Mouse (Mus musculus) hindbrain, embryonic 16.5 days (tissue): ENCODE data around the gene Tbcd. TPM values are rescaled to one million over a fixed set of nuclear protein-coding genes. Genes with fewer than 3 reads are reported as not detected.
A peak's percentile ranks its signal among the peaks of the same experiment; 100 is the strongest.

Experiments used
- ATAC-seq: fragments of 200-750 bp; cut with Nextera tagmentation; 2 replicates; pipeline ENCODE4 v1.8.0; 2017; ENCODE audit warnings: moderate TSS enrichment, moderate library complexity
- H3K27ac ChIP-seq: fragments of 300-500 bp; sonication (generic); 2 replicates; pipeline ENCODE4 v1.5.1; 2014; ENCODE audit warnings: low read depth, mild to moderate bottlenecking, control low read depth, low read length, moderate library complexity
- H3K27me3 ChIP-seq: fragments of 300-500 bp; sonication (generic); replicated peaks from 2 replicates; pipeline ENCODE4 v1.6.1; 2014; ENCODE audit warnings: low read length; ENCODE audit not compliant: control insufficient read depth, insufficient read depth
- H3K36me3 ChIP-seq: fragments of 300-500 bp; sonication (generic); 2 replicates; pipeline ENCODE4 v1.6.1; 2014; ENCODE audit warnings: mild to moderate bottlenecking, low read length, moderate library complexity, mixed read lengths; ENCODE audit not compliant: control insufficient read depth, insufficient read depth
- H3K4me1 ChIP-seq: fragments of 300-500 bp; sonication (generic); 2 replicates; pipeline ENCODE4 v1.6.1; 2014; ENCODE audit warnings: low read depth, low read length; ENCODE audit not compliant: control insufficient read depth, insufficient read depth
- H3K4me2 ChIP-seq: fragments of 300-500 bp; sonication (generic); 2 replicates; pipeline ENCODE4 v1.6.1; 2014; ENCODE audit warnings: mild to moderate bottlenecking, low read length, control low read depth, moderate library complexity
- H3K4me3 ChIP-seq: fragments of 300-500 bp; sonication (generic); 2 replicates; pipeline ENCODE4 v1.5.1; 2014; ENCODE audit warnings: mild to moderate bottlenecking, low read length, control low read depth, moderate library complexity
- H3K9ac ChIP-seq: fragments of 300-500 bp; sonication (generic); 2 replicates; pipeline ENCODE4 v1.6.1; 2014; ENCODE audit warnings: low read depth, mild to moderate bottlenecking, control low read depth, low read length, moderate library complexity
- H3K9me3 ChIP-seq: fragments of 300-500 bp; sonication (generic); 2 replicates; pipeline ENCODE4 v1.6.1; 2014; ENCODE audit warnings: mild to moderate bottlenecking, low read length, moderate library complexity; ENCODE audit not compliant: control insufficient read depth
- WGBS: fragments of 180-500 bp; shearing (Covaris S2); extraction: QIAGEN DNeasy Blood & Tissue Kit; methylation state at CpG from one replicate; pipeline ENCODE4 v1.1.7; 2014; 5-methylcytosine and 5-hydroxymethylcytosine counted together
- polyA plus RNA-seq: library from polyadenylated mRNA; unstranded; fragments of >200 nt; fragmentation: Nextera tagmentation; extraction: Ambion mirVana; gene quantifications from 2 replicates; pipeline ENCODE4 v1.2.1, GENCODE M21; 2015

Gene Tbcd
- polyA plus RNA-seq, 1 experiment from 2014 or later, result 60.8 TPM

- H3K4me3 ChIP-seq, result no peak overlapping the region
- no peak overlapping the region for H3K4me2 ChIP-seq
- H3K27ac ChIP-seq, result no peak overlapping the region; the same call in 1 of the 2 replicates
- 85% methylated on average over 9 of the region's 9 CpGs for WGBS
- no peaks in the 10 kb centered on the region for H3K27me3 ChIP-seq
- H3K36me3 ChIP-seq, result no peaks in the 10 kb centered on the region
- H3K9me3 ChIP-seq, result no peaks in the 10 kb centered on the region
- H3K9ac ChIP-seq, result no peak overlapping the region
- ATAC-seq, result peak; percentile 20; the same call in 1 of the 2 replicates
- H3K4me1 ChIP-seq, result no peaks in the 10 kb centered on the region; the same call in 1 of the 2 replicates
These were observed 92.2 kb downstream of the Tbcd start for GRCm38 (mm10) chr11:121543922-121544321.

GRCm38 (mm10) chr11:121544755-121545397 is 93.1 kb downstream of the Tbcd start:
- no peak for ATAC-seq
- H3K9me3 ChIP-seq, result no peaks in the 10 kb centered on the region
- peaks cover 9% of the 10 kb centered on the region for H3K4me1 ChIP-seq
- no peak overlapping the region for H3K4me3 ChIP-seq
- H3K36me3 ChIP-seq, result no peaks in the 10 kb centered on the region
- H3K27me3 ChIP-seq, result no peaks in the 10 kb centered on the region
- WGBS, result 78% methylated on average over 7 of the region's 7 CpGs
- H3K4me2 ChIP-seq, result no peak overlapping the region
- H3K9ac ChIP-seq, result no peak overlapping the region
- no peak overlapping the region for H3K27ac ChIP-seq

- H3K9ac ChIP-seq, result no peak overlapping the region
- H3K4me3 ChIP-seq, result no peak overlapping the region
- 84% methylated on average over 3 of the region's 3 CpGs for WGBS
- H3K27me3 ChIP-seq, result no peaks in the 10 kb centered on the region
- peaks cover 16% of the 10 kb centered on the region for H3K4me1 ChIP-seq
- no peak for ATAC-seq
- no peak overlapping the region for H3K4me2 ChIP-seq
- no peaks in the 10 kb centered on the region for H3K36me3 ChIP-seq
- no peak overlapping the region for H3K27ac ChIP-seq
- H3K9me3 ChIP-seq, result no peaks in the 10 kb centered on the region
These were observed 93.8 kb downstream of the Tbcd start for GRCm38 (mm10) chr11:121545398-121546034.

DNA sequence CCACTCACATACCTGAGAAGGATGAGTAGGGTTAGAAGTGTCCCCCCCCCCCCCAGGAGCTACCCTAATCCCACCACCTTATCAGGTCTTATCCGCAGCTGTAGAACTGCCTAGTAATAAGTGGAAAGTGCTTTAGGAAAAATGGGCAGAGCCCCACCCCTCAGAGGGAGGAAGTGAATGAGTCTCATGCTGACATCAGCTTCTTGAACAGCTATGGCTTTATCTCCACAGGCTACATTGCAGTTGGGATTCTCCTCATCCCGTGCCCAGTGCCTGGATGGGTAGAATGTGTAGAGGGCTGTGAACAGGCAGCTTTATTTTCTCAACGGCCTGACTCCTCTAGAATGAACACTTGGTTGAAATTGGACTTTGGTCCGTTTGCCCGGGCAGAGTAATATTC is 95.5 kb downstream of the Tbcd start:
- Histone ChIP-seq H3K27ac (no peak overlapping the region), H3K36me3 (no peaks in the 10 kb centered on the region), H3K9ac (no peak overlapping the region), H3K4me1 (peaks cover 18% of the 10 kb centered on the region), H3K4me3 (no peak overlapping the region), H3K9me3 (no peaks in the 10 kb centered on the region), H3K4me2 (no peak overlapping the region), H3K27me3 (no peaks in the 10 kb centered on the region)
- ATAC-seq, result no peak
- WGBS, result 88% methylated on average over 5 of the region's 5 CpGs

DNA sequence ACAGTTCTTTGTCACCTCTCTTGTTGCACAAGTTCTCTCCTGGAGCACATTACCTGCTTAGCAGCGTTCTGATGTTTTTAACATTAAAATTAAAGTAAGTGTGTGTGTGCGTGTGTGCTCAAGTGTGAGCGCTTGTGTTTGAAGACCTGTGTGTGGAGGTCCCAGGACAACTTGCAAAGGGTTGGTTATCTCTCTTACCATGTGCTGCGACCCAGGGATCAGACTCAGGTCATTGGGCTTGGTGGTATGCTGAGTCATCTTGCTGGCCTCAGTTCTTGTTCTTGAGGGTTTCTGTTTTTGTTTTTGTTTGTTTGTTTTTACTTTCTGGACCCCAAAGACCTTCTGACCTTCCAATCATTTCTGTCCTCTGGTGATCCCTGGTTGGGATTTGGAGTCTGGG is 96.2 kb downstream of the Tbcd start:
- 91% methylated on average over 4 of the region's 4 CpGs for WGBS
- H3K9ac ChIP-seq, result no peak overlapping the region
- H3K4me2 ChIP-seq, result no peak overlapping the region
- H3K4me3 ChIP-seq, result no peak overlapping the region
- no peaks in the 10 kb centered on the region for H3K9me3 ChIP-seq
- no peaks in the 10 kb centered on the region for H3K36me3 ChIP-seq
- ATAC-seq, result no peak
- H3K27ac ChIP-seq, result no peak overlapping the region
- H3K27me3 ChIP-seq, result no peaks in the 10 kb centered on the region
- peaks cover 18% of the 10 kb centered on the region for H3K4me1 ChIP-seq

GRCm38 (mm10) chr11:121548996-121549842 is 97.5 kb downstream of the Tbcd start:
- Histone ChIP-seq H3K27ac (peak overlapping the region; percentile 39; the same call in 1 of the 2 replicates), H3K4me1 (peaks cover 18% of the 10 kb centered on the region), H3K36me3 (no peaks in the 10 kb centered on the region), H3K27me3 (no peaks in the 10 kb centered on the region), H3K9ac (no peak overlapping the region), H3K9me3 (no peaks in the 10 kb centered on the region), H3K4me3 (no peak overlapping the region), H3K4me2 (no peak overlapping the region)
- ATAC-seq, result peak; percentile 34
- WGBS, result 40% methylated on average over 12 of the region's 12 CpGs

DNA sequence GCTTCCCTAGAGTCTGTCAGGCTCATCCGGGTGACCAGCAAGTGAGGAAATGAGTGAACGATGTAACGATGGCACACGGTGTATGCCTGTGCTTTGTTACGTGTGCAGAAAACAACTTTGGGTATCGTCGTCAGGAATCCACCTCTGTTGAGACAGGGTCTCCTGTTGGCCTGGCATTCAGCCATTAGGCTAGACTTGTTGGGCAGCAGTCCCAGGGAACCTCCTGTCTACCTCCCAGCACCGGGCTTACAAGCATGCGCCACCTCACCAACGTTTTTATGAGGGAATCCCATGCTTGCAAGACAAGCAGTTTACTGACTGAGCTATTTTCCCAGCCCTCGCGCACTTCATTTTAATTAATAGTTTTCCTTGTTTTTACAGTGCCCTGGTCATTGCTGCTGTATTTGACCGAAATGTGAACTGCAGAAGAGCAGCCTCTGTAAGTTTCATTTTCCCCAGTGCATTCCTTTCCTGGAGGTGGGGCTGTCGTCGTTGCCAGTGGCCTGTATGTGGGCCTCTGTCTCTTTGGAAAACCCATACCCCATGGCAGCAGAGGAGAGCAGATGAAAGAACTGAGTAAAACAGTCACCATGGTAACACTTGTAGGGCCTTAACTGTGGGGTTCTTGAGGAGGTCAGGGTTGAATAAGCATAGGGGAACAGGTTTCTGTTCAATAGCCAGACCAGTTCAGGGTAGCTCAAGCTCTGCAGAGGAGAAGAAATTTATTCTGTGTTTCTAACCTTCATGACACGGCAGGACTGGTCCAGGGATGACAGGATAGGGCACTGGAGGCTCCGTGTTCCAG is 98.3 kb downstream of the Tbcd start:
- Histone ChIP-seq H3K27ac (peak overlapping the region; percentile 63; the same call in 1 of the 2 replicates), H3K4me1 (peaks cover 18% of the 10 kb centered on the region), H3K27me3 (no peaks in the 10 kb centered on the region), H3K9me3 (no peaks in the 10 kb centered on the region), H3K4me3 (no peak overlapping the region), H3K36me3 (no peaks in the 10 kb centered on the region), H3K4me2 (no peak overlapping the region), H3K9ac (no peak overlapping the region)
- ATAC-seq, result peak; percentile 46
- 49% methylated on average over 17 of the region's 17 CpGs for WGBS

GRCm38 (mm10) chr11:121551206-121551799 is 99.6 kb downstream of the Tbcd start:
- no peak for ATAC-seq
- Histone ChIP-seq H3K36me3 (no peaks in the 10 kb centered on the region), H3K4me3 (no peak overlapping the region), H3K27ac (no peak overlapping the region), H3K9me3 (no peaks in the 10 kb centered on the region), H3K9ac (no peak overlapping the region), H3K4me2 (no peak overlapping the region), H3K4me1 (peaks cover 18% of the 10 kb centered on the region), H3K27me3 (no peaks in the 10 kb centered on the region)
- 91% methylated on average over 5 of the region's 5 CpGs for WGBS
